Mouse (Mus musculus) common myeloid progenitor, adult 5-6 weeks (primary cell): Measurements from ENCODE around the gene Mas1. TPM values are rescaled to one million over a fixed set of nuclear protein-coding genes. Genes with fewer than 3 reads are reported as not detected.

Experiments
- ATAC-seq: replicated peaks from 2 replicates; pipeline ENCODE4 v1.8.0; 2016; ENCODE audit warnings: low read depth, mild to moderate bottlenecking, moderate TSS enrichment, inconsistent platforms; ENCODE audit not compliant: poor library complexity, severe bottlenecking
- total RNA-seq: library from RNA; stranded (forward); fragments of 200-1000, 187-1606 nt; gene quantifications from 2 replicates; pipeline ENCODE4 v1.2.3, GENCODE M21; 2017

The Mas1 gene
- total RNA-seq, 1 experiment from 2014 or later = not detected

DNA sequence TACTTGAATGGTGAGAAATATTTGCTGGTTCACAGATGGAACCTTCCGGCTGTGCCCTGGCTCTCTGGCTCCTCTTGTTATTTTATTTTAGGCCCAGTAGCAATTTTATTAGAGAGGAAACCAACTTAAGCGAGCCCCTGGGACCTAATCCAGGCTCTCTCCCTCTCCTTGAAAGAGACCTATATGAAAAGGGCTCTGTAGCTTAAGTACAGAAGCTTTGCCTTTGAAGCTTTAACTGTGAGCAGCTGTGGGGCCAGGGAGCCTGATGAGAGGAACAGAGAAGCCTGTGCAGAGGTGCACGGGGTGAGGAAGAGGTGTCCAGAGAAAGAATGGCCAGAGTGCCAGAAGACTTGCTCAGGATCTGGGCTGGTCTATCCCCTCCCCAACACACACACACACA lies 33.1 kb downstream of the Mas1 start:
- ATAC-seq = no peak

GRCm38 (mm10) chr17:12834317-12834716 lies 33.6 kb downstream of the Mas1 start:
- no peak for ATAC-seq

GRCm38 (mm10) chr17:12832657-12833056 lies 35.3 kb downstream of the Mas1 start:
- no peak for ATAC-seq

DNA sequence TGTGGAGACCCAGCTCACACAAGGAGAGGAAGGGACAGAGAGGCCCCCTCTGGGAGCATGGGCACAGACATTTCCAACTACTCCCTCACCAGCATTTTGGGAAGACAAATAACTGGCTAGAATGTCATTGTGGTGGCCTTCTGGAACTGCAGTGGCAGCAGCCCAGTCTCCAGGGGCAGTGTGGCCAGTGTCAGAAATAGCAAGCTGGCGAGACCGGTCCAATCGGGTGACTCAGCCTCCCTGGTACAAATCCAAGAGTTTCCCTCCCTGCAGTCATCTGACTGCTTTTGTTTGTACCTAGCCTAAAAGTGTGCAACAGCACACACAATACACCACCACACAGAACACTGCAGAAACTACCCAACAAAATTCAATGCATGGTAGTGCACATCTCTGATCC lies 35.7 kb downstream of the Mas1 start:
- no peak for ATAC-seq

GRCm38 (mm10) chr17:12830351-12830750 lies 37.6 kb downstream of the Mas1 start:
- no peak for ATAC-seq

DNA sequence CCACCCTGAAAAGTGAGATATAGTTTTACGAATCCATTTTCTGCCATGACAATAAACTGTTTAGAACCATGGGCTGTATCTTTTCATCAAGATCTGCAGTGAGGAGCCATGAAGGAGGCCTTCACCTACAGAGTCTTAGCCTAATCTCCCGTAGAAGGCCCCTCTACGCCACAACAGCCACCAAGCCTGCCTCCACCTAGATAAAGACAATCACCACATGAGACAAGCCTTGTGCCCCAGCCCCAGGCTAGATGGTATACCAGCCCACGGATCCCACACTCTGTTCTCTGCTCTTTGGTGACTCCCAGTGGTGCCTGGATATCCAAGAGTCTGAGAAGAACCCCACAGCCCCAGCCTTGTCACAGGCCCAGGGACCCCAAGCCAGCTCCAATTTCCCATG lies 52.1 kb downstream of the Mas1 start:
- ATAC-seq = peak; percentile 72

DNA sequence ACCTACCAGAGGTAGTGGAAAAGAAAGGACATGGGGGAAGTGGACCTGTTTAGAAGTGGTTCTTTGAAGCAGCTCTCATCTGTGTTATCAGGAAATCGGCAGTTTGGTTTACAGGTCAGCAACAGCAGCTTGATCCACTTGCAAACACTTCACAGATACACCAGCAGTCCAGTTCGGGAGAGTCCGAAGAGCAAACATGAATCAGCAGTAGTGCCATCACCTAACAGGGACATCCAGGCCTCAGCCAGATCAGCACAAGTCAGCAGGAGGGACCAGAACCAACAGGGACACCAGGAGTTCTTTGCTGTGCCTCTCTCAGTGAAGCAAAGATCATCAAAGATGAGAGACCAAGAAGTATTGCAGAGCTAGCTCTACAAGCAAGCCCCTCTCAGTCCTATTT lies 53.4 kb downstream of the Mas1 start:
- ATAC-seq = no peak

DNA sequence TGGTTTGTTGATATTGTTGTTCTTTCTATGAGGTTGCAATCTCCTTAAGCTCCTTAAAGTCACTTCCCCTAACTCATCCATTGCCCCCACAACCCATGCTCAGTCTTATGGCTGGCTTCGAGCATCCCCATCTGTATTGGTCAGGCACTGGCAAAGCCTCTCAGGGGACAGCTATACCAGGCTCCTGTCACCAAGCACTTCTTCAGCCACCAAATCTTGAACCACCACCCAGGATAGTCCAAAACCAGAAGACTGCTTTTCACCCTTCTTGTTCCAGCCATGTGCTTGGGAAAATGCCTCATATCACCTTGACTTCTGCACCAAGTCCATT lies 57.0 kb downstream of the Mas1 start:
- ATAC-seq = no peak

DNA sequence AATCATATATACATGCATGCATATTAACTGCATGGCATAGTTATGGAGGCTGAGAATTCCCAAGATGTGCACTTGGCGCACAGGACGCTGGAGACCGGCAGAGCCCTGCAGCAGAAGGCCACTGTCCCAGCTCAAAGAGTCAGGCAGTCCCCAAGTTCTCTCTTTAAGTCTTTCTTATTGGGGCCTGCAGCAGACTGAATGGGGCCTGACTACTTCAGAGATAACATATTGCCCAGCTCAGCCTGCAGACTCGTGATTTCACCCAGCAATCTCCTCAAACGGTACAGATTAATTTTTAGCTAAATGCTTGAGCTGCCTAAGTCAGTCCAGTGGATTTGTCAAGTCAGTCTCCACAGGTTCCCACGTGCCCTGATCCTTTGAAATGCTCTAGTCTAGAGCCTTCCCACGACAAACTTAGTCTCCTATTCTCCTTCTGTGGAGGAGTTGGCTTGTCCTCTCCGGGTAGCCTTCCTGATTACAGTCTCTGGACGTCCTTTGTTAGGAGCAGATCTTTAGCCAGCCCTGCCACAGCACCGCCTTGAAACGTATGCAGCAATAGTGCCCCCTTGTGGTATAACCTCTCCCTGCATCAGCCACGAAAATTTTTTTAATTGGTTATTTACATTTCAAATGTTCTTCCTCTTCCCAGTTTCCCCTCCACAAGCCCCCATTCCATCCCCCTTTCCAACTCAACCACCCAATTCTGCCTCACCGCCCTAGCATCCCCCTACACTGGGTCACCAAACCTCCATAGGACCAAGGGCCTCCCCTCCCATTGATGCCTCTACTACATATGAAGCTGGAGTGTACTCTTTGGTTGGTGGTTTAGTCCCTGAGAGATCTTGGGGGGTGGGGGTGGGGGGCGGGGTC lies 57.6 kb downstream of the Mas1 start:
- ATAC-seq = peak; percentile 95

GRCm38 (mm10) chr17:12808851-12809250 lies 59.1 kb downstream of the Mas1 start:
- ATAC-seq = no peak

- no peak for ATAC-seq
Measured at GRCm38 (mm10) chr17:12804584-12805445, 63.1 kb downstream of the Mas1 start.

GRCm38 (mm10) chr17:12801861-12802540 lies 65.9 kb downstream of the Mas1 start:
- no peak for ATAC-seq

DNA sequence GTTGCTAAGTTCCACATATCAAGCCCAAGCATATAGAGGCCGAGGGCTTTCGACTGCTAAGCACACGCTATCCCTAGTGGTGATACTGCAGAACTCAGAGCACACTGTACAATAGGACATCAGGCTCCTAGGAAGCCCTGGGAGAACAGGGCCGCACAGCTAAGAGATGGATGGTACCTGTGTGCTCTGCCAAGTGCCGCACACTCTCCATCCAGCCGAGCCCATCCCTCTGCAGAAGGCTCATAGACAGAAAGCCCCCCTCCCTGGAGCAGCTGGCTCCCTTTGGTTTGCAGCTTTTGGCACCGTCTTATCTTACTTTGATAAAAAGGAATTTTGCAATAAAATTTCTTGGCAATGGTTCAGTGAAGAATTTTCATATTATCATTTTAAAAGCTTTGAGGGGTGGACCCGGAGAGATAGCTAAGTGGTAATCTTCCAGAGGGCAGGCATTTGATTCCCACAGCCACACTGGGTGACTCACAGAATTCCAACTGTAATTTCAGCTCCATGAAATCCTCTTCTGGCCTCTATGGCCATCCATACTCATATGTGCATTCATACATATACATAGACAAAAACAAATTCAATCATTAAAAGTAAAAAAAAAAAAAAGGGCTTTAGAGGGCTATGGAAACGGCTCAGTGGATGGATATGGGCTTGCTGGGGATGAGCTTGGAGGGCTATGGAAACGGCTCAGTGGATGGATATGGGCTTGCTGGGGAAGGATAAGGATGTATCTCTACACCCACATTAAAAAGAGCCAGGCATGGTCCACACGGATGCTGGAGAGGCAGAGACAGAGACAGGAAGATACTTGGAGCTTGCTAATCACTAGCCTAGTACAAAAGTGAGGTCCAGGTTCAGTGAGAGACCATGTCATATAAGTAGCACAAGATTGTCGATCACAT lies 68.3 kb downstream of the Mas1 start:
- ATAC-seq = 0 out of 2 replicates have a peak, but pooled peaks have one; percentile 39

- ATAC-seq = no peak
Measured at GRCm38 (mm10) chr17:12798571-12798970, 69.4 kb downstream of the Mas1 start.

GRCm38 (mm10) chr17:12797427-12798029 lies 70.4 kb downstream of the Mas1 start:
- no peak for ATAC-seq

DNA sequence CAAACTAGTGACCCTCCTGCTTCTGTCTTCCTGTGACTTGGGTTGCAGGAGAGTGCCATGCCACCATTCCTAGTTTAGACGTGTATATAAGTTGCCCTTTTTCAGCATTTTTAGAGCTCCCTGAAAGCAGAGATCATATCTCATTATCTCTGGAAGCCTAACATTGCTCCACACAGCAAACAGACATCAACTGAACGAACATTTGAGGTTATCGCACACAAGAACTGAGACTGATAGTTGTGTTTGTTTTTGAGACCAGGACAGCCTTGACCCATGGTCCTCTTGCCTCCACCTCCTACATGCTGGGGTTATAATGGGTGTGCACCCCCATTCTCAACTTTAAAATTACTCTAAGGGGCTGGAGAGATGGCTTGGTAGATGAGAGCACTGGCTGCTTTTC lies 71.3 kb downstream of the Mas1 start:
- ATAC-seq = no peak

DNA sequence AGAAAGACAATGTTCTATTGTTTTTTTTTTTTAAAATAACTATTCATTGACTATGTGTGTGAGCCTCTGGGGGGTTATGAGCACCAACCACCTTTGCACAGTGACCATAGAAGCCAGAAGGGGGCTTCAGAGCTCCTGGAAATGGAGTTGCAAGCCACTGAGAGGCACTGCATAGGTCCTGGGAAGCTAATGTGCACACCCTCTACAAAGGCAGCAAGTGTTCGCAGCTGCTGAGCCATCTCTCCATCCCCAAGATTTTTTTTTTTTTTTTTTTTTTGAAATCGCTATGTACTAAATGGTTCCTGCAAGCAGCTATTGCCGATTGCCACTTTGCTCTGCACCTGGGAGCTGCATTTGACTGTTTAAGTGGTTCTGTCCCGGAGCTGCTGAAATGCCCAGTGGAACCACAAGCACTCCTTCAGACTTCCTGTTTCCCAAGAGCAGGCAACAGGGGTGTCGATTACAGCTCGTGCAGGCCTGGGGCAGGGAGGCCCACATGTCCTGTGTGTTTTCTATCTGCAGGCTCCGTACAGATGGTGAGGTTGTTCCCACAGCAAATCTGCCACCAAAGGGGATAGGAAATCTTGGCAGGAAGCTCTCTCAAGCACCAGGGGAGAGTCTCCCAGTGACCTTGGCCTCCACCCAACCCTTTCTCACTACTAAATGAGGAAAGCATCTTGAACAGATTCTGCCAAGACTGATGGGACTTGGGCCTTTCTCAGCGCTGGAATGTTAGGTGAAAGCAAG lies 74.1 kb downstream of the Mas1 start:
- peak; percentile 90 for ATAC-seq

GRCm38 (mm10) chr17:12792422-12793206 lies 75.3 kb downstream of the Mas1 start:
- ATAC-seq = no peak
